Comparison of ENCODE assay signal across 16 mouse cellular contexts in the genomic region with DNA sequence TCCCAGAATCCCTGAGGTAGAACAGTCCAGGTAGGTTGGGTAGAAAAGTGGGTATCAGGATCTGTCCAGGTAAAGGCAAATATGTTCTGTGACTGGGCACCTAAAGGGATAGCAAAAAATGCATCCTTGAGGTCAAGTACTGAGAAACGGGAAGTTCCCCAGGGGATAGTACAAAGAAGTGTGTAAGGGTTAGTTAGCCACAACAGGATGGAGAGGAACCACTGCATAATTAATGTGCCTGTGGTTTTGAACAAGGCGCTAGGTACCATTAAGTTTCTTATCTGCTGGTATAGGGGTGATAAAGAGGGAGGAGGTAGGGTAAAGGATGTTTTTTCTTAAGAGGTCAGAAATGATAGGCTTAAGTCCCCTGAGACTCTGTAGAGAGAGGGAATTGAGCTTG. TPM values are rescaled to one million over a fixed set of nuclear protein-coding genes. Genes with fewer than 3 reads are reported as not detected.
"Had no signal": no experiment of that assay in that cellular context is flagged by ENCODE, and none has a peak within 500 bp of the region (broad histone marks: within the 10 kb centered on the region; RNA-seq: fewer than 3 reads in every experiment).

No protein-coding gene starts in this region.

RNA-seq across cellular contexts. Expression of a gene that starts 46.8 kb away (rescaled TPM):
- total RNA-seq: layer of hippocampus, adult 2 months; layer of hippocampus, postnatal 25 days; left cerebral cortex, adult 2 months; left cerebral cortex, postnatal 14 days; left cerebral cortex, postnatal 36 days had no signal
- polyA plus RNA-seq: heart, embryonic 11.5 days; heart, postnatal 0 days; hindbrain, embryonic 10.5 days; intestine, embryonic 15.5 days; intestine, postnatal 0 days; kidney, embryonic 14.5 days; kidney, embryonic 16.5 days; limb, embryonic 10.5 days; limb, embryonic 12.5 days; liver, embryonic 11.5 days had no signal

RNA-seq across cellular contexts. Expression of a gene that starts 53.2 kb away (rescaled TPM):
- total RNA-seq: gastrocnemius, adult 2 months; layer of hippocampus, postnatal 25 days; left cerebral cortex, adult 2 months had no signal
- polyA plus RNA-seq: limb, embryonic 10.5 days; limb, embryonic 12.5 days had no signal
